Mouse (Mus musculus) MEL (cell line): Measurements from ENCODE around the gene Gm20388. TPM values are rescaled to one million over a fixed set of nuclear protein-coding genes. Genes with fewer than 3 reads are reported as not detected.

Source experiments
- DNase-seq: peaks from one replicate; pipeline ENCODE4 v3.0.0; 2011; ENCODE audit warnings: low read depth, low spot score
- H3K27ac ChIP-seq: 2 replicates; pipeline ENCODE4 v1.5.1; 2012; ENCODE audit warnings: low read depth, mild to moderate bottlenecking, control low read depth, low read length, moderate library complexity; ENCODE audit not compliant: control insufficient read depth
- H3K27me3 ChIP-seq, 2 experiments: fragments of 150-350 bp in 1 of 2; sonication (generic) in 1 of 2; 2 replicates each; pipeline ENCODE4 v1.6.1; 2012; ENCODE audit warnings: low read length in 2 of 2, mild to moderate bottlenecking in 2 of 2, improper control_type of control experiment in 1 of 2, moderate library complexity in 1 of 2; ENCODE audit not compliant: insufficient read depth in 2 of 2, control insufficient read depth in 1 of 2
- H3K36me3 ChIP-seq, 2 experiments: 2 replicates each; pipeline ENCODE4 v1.6.1; 2012 to 2014; ENCODE audit warnings: low read length in 2 of 2, improper control_type of control experiment in 1 of 2, inconsistent platforms in 1 of 2, mild to moderate bottlenecking in 1 of 2; ENCODE audit not compliant: insufficient read depth in 2 of 2, control insufficient read depth in 1 of 2
- H3K4me1 ChIP-seq, 2 experiments: fragments of 150-350 bp in 1 of 2; sonication (generic) in 1 of 2; 2 replicates each; pipeline ENCODE4 v1.6.1; 2012; ENCODE audit warnings: low read length in 2 of 2, improper control_type of control experiment in 1 of 2, mild to moderate bottlenecking in 1 of 2; ENCODE audit not compliant: insufficient read depth in 2 of 2, control insufficient read depth in 1 of 2
- H3K4me3 ChIP-seq, 2 experiments: fragments of 150-350 bp in 1 of 2; sonication (generic) in 1 of 2; 2 replicates each; pipeline ENCODE4 v1.5.1; 2012; ENCODE audit warnings: low read depth in 2 of 2, low read length in 2 of 2, mild to moderate bottlenecking in 2 of 2, moderate library complexity in 2 of 2, control low read depth in 1 of 2, improper control_type of control experiment in 1 of 2; ENCODE audit not compliant: control insufficient read depth in 1 of 2, insufficient read depth in 1 of 2
- H3K79me2 ChIP-seq: 2 replicates; pipeline ENCODE4 v1.6.1; 2012; ENCODE audit warnings: mild to moderate bottlenecking, low read length, moderate library complexity; ENCODE audit not compliant: control insufficient read depth, poor library complexity, insufficient read depth
- H3K9ac ChIP-seq: 2 replicates; pipeline ENCODE4 v1.6.1; 2012; ENCODE audit warnings: low read depth, mild to moderate bottlenecking, control low read depth, low read length, moderate library complexity; ENCODE audit not compliant: control insufficient read depth, poor library complexity, severe bottlenecking
- H3K9me3 ChIP-seq: fragments of 150-350 bp; sonication (generic); replicated peaks from 2 replicates; pipeline ENCODE4 v1.6.1; 2012; ENCODE audit warnings: mild to moderate bottlenecking, low read length, improper control_type of control experiment, moderate library complexity; ENCODE audit not compliant: insufficient read depth
- BHLHE40 ChIP-seq: IDR thresholded peaks from 2 replicates; pipeline ENCODE4 v1.6.1; 2012; ENCODE audit warnings: low read depth, mild to moderate bottlenecking, inconsistent platforms, low read length, improper control_type of control experiment, borderline replicate concordance
- CTCF ChIP-seq, 3 experiments: IDR thresholded peaks in 2 of 3; conservative IDR thresholded peaks in 1 of 3; 2 replicates each; pipeline ENCODE4 v1.5.1; 2011 to 2012; ENCODE audit warnings: low read length in 3 of 3, low read depth in 2 of 3, mild to moderate bottlenecking in 2 of 3, improper control_type of control experiment in 1 of 3, inconsistent platforms in 1 of 3, mixed read lengths in 1 of 3, moderate library complexity in 1 of 3; ENCODE audit not compliant: control insufficient read depth in 1 of 3, insufficient read depth in 1 of 3, poor library complexity in 1 of 3, severe bottlenecking in 1 of 3
- ELF1 ChIP-seq: IDR thresholded peaks from 2 replicates; pipeline ENCODE4 v1.6.1; 2014; ENCODE audit warnings: low read depth, mild to moderate bottlenecking, inconsistent platforms, low read length, improper control_type of control experiment, moderate library complexity
- EP300 ChIP-seq, 2 experiments: IDR thresholded peaks; 2 replicates each; pipeline ENCODE4 v1.6.1; 2011; ENCODE audit warnings: improper control_type of control experiment in 2 of 2, low read length in 2 of 2, low read depth in 1 of 2, mild to moderate bottlenecking in 1 of 2
- GABPA ChIP-seq: IDR thresholded peaks from 2 replicates; pipeline ENCODE4 v1.6.1; 2012; ENCODE audit warnings: low read depth, mild to moderate bottlenecking, inconsistent platforms, low read length, improper control_type of control experiment, moderate library complexity
- JUND ChIP-seq: IDR thresholded peaks from 2 replicates; pipeline ENCODE4 v1.6.1; 2011; ENCODE audit warnings: low read depth, mild to moderate bottlenecking, improper control_type of control experiment, low read length
- MAX ChIP-seq: IDR thresholded peaks from 2 replicates; pipeline ENCODE4 v1.6.1; 2011; ENCODE audit warnings: low read length, improper control_type of control experiment
- MAZ ChIP-seq: IDR thresholded peaks from 2 replicates; pipeline ENCODE4 v1.6.1; 2012; ENCODE audit warnings: low read depth, mild to moderate bottlenecking, inconsistent platforms, low read length, improper control_type of control experiment
- MEF2A ChIP-seq: IDR thresholded peaks from 2 replicates; pipeline ENCODE4 v1.6.1; 2014; ENCODE audit warnings: low read depth, mild to moderate bottlenecking, inconsistent platforms, low read length, improper control_type of control experiment; ENCODE audit not compliant: poor library complexity, insufficient replicate concordance, severe bottlenecking; ENCODE audit errors: extremely low read depth
- MYB ChIP-seq: IDR thresholded peaks from 2 replicates; pipeline ENCODE4 v1.6.1; 2011; ENCODE audit warnings: mild to moderate bottlenecking, low read depth, low read length, improper control_type of control experiment
- MYC ChIP-seq: IDR thresholded peaks from 2 replicates; pipeline ENCODE4 v1.6.1; 2011; ENCODE audit warnings: low read depth, mild to moderate bottlenecking, low read length, improper control_type of control experiment, moderate library complexity
- NRF1 ChIP-seq: IDR thresholded peaks from 2 replicates; pipeline ENCODE4 v1.6.1; 2014; ENCODE audit warnings: low read depth, mild to moderate bottlenecking, inconsistent platforms, low read length, improper control_type of control experiment, moderate library complexity; ENCODE audit not compliant: poor library complexity, insufficient read depth, severe bottlenecking
- POLR2AphosphoS2 ChIP-seq: IDR thresholded peaks from 2 replicates; pipeline ENCODE4 v1.6.1; 2011; ENCODE audit warnings: low read length, improper control_type of control experiment
- RCOR1 ChIP-seq: IDR thresholded peaks from 2 replicates; pipeline ENCODE4 v1.6.1; 2012; ENCODE audit warnings: low read depth, mild to moderate bottlenecking, inconsistent platforms, low read length, improper control_type of control experiment
- SMC3 ChIP-seq: IDR thresholded peaks from 2 replicates; pipeline ENCODE4 v1.6.1; 2011; ENCODE audit warnings: low read depth, low read length, improper control_type of control experiment
- TCF12 ChIP-seq: IDR thresholded peaks from 2 replicates; pipeline ENCODE4 v1.6.1; 2014; ENCODE audit warnings: low read depth, mild to moderate bottlenecking, inconsistent platforms, low read length, improper control_type of control experiment, moderate library complexity
- USF1 ChIP-seq: IDR thresholded peaks from 2 replicates; pipeline ENCODE4 v1.6.1; 2014; ENCODE audit warnings: low read depth, mild to moderate bottlenecking, inconsistent platforms, low read length, improper control_type of control experiment, moderate library complexity
- ZC3H11A ChIP-seq: IDR thresholded peaks from 2 replicates; pipeline ENCODE4 v1.6.1; 2012; ENCODE audit warnings: low read depth, mild to moderate bottlenecking, inconsistent platforms, low read length, improper control_type of control experiment
- ZMIZ1 ChIP-seq: IDR thresholded peaks from 2 replicates; pipeline ENCODE4 v1.6.1; 2012; ENCODE audit warnings: low read depth, mild to moderate bottlenecking, inconsistent platforms, low read length, improper control_type of control experiment, moderate library complexity
- polyA plus RNA-seq, 2 experiments: library from polyadenylated mRNA; stranded (reverse) in 1 of 2; unstranded in 1 of 2; fragments of >175 nt in 1 of 2; fragments of >200 nt in 1 of 2; gene quantifications; 2 replicates each; pipeline versions ENCODE4 v1.2.1 to v1.2.4; 2012; ENCODE audit warnings: low replicate concordance in 2 of 2, low read depth in 1 of 2; ENCODE audit not compliant: insufficient read length in 2 of 2, insufficient read depth in 1 of 2, missing spikeins in 1 of 2
- total RNA-seq: library from RNA; depleted of rRNA; stranded (reverse); fragments of 300-350 nt; gene quantifications from 2 replicates; pipeline ENCODE4 v1.2.3, GENCODE M21; 2012

The Gm20388 gene
- total and polyA plus RNA-seq, 3 experiments: 11.1 to 17.8 TPM; not detected in 1

DNA sequence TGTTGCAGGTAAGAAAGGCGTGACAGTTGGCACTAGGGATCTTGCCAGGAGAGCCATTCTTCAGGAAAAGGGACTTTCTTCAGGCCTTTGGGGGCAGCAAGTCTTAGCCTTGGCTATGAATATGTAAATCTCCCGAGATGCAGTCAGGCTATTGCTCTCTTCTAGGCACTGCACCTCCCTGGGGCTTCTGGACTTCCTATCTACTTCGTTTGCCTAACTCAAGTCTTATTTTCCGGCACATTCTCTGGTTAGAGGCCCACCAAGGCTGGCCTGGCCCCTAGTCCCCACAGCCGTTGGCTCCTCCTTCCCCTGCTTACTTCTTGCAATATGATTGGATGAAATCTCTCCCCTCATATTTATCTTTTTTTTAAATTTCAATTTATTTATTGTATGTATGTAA is 4178.4 kb downstream of the Gm20388 start:
- Histone ChIP-seq H3K4me3 (no peak overlapping the region), H3K9me3 (no peaks in the 10 kb centered on the region), H3K36me3 (no peaks in the 10 kb centered on the region), H3K79me2 (no peaks in the 10 kb centered on the region), H3K27me3 (no peaks in the 10 kb centered on the region), H3K4me1 (no peaks in the 10 kb centered on the region), H3K27ac (no peak overlapping the region), H3K9ac (no peak overlapping the region)
- TF ChIP-seq POLR2AphosphoS2 (no peak), ELF1 (no peak), ZMIZ1 (no peak), CTCF (IDR thresholded peaks at IDR 0.05 in 2 of 3, conservative IDR thresholded peaks at IDR 0.05 in 1 of 3; ENCODE audit: control insufficient read depth in 1 of 3, insufficient read depth in 1 of 3, low read depth in 2 of 3, low read length in 3 of 3, poor library complexity in 1 of 3, severe bottlenecking in 1 of 3) (no peak), USF1 (no peak), ZC3H11A (no peak), MEF2A (no peak), TCF12 (no peak), SMC3 (no peak), MYC (no peak), RCOR1 (no peak), GABPA (no peak), JUND (no peak), BHLHE40 (no peak)
- no peak for DNase-seq

DNA sequence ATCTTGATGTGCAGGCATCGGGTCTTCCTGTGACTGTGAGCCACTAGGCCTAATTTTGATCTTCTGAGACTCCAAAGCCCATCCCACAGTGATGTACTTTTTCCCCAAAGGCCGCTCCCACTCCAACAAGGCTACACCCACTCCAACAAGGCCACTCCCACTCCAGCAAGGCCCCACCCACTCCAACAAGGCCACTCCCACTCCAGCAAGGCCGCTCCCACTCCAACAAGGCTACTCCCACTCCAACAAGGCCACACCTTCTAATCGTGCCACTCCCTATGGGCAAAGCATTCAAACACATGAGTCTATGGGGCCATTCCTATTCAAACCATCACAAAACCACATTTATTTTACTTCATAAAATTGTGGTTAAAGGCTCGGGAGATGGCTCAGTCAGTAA is 4179.8 kb downstream of the Gm20388 start:
- H3K4me3 ChIP-seq: no peak overlapping the region
- no peak for DNase-seq
- no peak overlapping the region for H3K27ac ChIP-seq
- H3K36me3 ChIP-seq: no peaks in the 10 kb centered on the region
- H3K79me2 ChIP-seq: no peaks in the 10 kb centered on the region
- H3K27me3 ChIP-seq: no peaks in the 10 kb centered on the region
- no peaks in the 10 kb centered on the region for H3K9me3 ChIP-seq
- no peak for TF ChIP-seq MYB
- no peak for TF ChIP-seq ELF1
- TF ChIP-seq EP300 (IDR thresholded peaks at IDR 0.05; ENCODE audit: low read depth in 1 of 2, low read length in 2 of 2): no peak
- TF ChIP-seq MAZ: no peak
- no peak for TF ChIP-seq POLR2AphosphoS2
- no peak for TF ChIP-seq NRF1
- no peak for TF ChIP-seq MAX
- H3K9ac ChIP-seq: no peak overlapping the region
- H3K4me1 ChIP-seq: no peaks in the 10 kb centered on the region
